Mouse (Mus musculus) MEL (cell line): ENCODE data around the gene Gm20708.

ENCODE experiments used
- CHD1 ChIP-seq: IDR thresholded peaks from 2 replicates; pipeline ENCODE4 v1.6.1; 2012; ENCODE audit warnings: low read depth, mild to moderate bottlenecking, inconsistent platforms, low read length, improper control_type of control experiment
- CTCF ChIP-seq, 3 experiments: IDR thresholded peaks in 2 of 3; conservative IDR thresholded peaks in 1 of 3; 2 replicates each; pipeline ENCODE4 v1.5.1; 2011 to 2012; ENCODE audit warnings: low read length in 3 of 3, low read depth in 2 of 3, mild to moderate bottlenecking in 2 of 3, improper control_type of control experiment in 1 of 3, inconsistent platforms in 1 of 3, mixed read lengths in 1 of 3, moderate library complexity in 1 of 3; ENCODE audit not compliant: control insufficient read depth in 1 of 3, insufficient read depth in 1 of 3, poor library complexity in 1 of 3, severe bottlenecking in 1 of 3
- MEF2A ChIP-seq: IDR thresholded peaks from 2 replicates; pipeline ENCODE4 v1.6.1; 2014; ENCODE audit warnings: low read depth, mild to moderate bottlenecking, inconsistent platforms, low read length, improper control_type of control experiment; ENCODE audit not compliant: poor library complexity, insufficient replicate concordance, severe bottlenecking; ENCODE audit errors: extremely low read depth
- MYC ChIP-seq: IDR thresholded peaks from 2 replicates; pipeline ENCODE4 v1.6.1; 2011; ENCODE audit warnings: low read depth, mild to moderate bottlenecking, low read length, improper control_type of control experiment, moderate library complexity
- NELFE ChIP-seq: IDR thresholded peaks from 2 replicates; pipeline ENCODE4 v1.6.1; 2011; ENCODE audit warnings: low read depth, low read length, improper control_type of control experiment
- POLR2A ChIP-seq, 2 experiments: IDR thresholded peaks; 2 replicates each; pipeline ENCODE4 v1.6.1; 2011 to 2012; ENCODE audit warnings: low read length in 2 of 2, mild to moderate bottlenecking in 2 of 2, control low read depth in 1 of 2, improper control_type of control experiment in 1 of 2, low read depth in 1 of 2, moderate library complexity in 1 of 2; ENCODE audit not compliant: control insufficient read depth in 1 of 2, insufficient read depth in 1 of 2, poor library complexity in 1 of 2
- POLR2AphosphoS2 ChIP-seq: IDR thresholded peaks from 2 replicates; pipeline ENCODE4 v1.6.1; 2011; ENCODE audit warnings: low read length, improper control_type of control experiment
- SIN3A ChIP-seq: IDR thresholded peaks from 2 replicates; pipeline ENCODE4 v1.6.1; 2012; ENCODE audit warnings: low read length, improper control_type of control experiment, inconsistent platforms
- SMC3 ChIP-seq: IDR thresholded peaks from 2 replicates; pipeline ENCODE4 v1.6.1; 2011; ENCODE audit warnings: low read depth, low read length, improper control_type of control experiment
- UBTF ChIP-seq: IDR thresholded peaks from 2 replicates; pipeline ENCODE4 v1.6.1; 2012; ENCODE audit warnings: low read depth, mild to moderate bottlenecking, inconsistent platforms, low read length, improper control_type of control experiment, moderate library complexity, borderline replicate concordance; ENCODE audit not compliant: insufficient read depth
- USF1 ChIP-seq: IDR thresholded peaks from 2 replicates; pipeline ENCODE4 v1.6.1; 2014; ENCODE audit warnings: low read depth, mild to moderate bottlenecking, inconsistent platforms, low read length, improper control_type of control experiment, moderate library complexity
- USF2 ChIP-seq, 2 experiments: IDR thresholded peaks; 2 replicates each; pipeline ENCODE4 v1.6.1; 2011 to 2012; ENCODE audit warnings: improper control_type of control experiment in 2 of 2, low read length in 2 of 2, borderline replicate concordance in 1 of 2, inconsistent platforms in 1 of 2, low read depth in 1 of 2, mild to moderate bottlenecking in 1 of 2; ENCODE audit not compliant: insufficient read depth in 1 of 2
- ZC3H11A ChIP-seq: IDR thresholded peaks from 2 replicates; pipeline ENCODE4 v1.6.1; 2012; ENCODE audit warnings: low read depth, mild to moderate bottlenecking, inconsistent platforms, low read length, improper control_type of control experiment
- ZNF384 ChIP-seq: IDR thresholded peaks from 2 replicates; pipeline ENCODE4 v1.6.1; 2012; ENCODE audit warnings: low read depth, mild to moderate bottlenecking, inconsistent platforms, low read length, improper control_type of control experiment

DNA sequence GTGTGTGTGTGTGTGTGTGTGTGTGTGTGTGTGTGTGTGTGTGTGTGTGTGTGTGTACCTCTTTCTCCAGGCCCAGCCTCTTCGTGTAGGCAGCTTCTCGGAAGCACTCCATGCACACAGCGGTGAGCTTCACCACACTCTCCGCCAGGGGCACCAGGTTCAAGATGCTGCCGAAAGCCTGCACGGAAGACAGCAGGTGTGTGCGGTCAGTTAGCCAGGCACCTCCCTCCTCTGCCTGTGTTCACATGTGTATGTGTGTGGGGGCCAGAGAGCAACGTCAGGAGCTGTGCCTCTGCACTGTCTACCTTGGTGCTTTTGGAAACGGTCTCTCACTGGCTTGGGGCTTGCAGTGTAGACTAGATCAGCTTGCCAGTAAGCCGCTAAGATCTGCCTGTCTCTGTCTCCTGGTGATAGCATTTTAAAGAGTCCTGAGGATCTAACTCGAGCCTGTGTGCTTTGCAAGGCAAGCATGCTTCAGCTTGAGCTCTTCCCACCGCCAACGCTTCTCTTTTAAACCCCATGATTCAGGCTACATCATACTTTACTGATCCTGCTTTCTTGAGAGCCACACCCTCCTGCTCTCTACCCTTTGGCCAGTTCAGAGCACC, 7.0 kb downstream of the Gm20708 start:
- no peak for TF ChIP-seq USF1
- no peak for TF ChIP-seq ZC3H11A
- TF ChIP-seq SMC3, result no peak
- no peak for TF ChIP-seq MYC
- TF ChIP-seq NELFE, result no peak
- no peak for TF ChIP-seq POLR2AphosphoS2
- no peak for TF ChIP-seq MEF2A
- no peak for TF ChIP-seq UBTF
- no peak for TF ChIP-seq CTCF (IDR thresholded peaks at IDR 0.05 in 2 of 3, conservative IDR thresholded peaks at IDR 0.05 in 1 of 3; ENCODE audit: control insufficient read depth in 1 of 3, insufficient read depth in 1 of 3, low read depth in 2 of 3, low read length in 3 of 3, poor library complexity in 1 of 3, severe bottlenecking in 1 of 3)
- no peak for TF ChIP-seq SIN3A
- TF ChIP-seq ZNF384, result no peak
- TF ChIP-seq USF2 (IDR thresholded peaks at IDR 0.05; ENCODE audit: borderline replicate concordance in 1 of 2, insufficient read depth in 1 of 2, low read depth in 1 of 2, low read length in 2 of 2), result no peak
- no peak for TF ChIP-seq POLR2A (IDR thresholded peaks at IDR 0.05; ENCODE audit: control insufficient read depth in 1 of 2, insufficient read depth in 1 of 2, low read depth in 1 of 2, low read length in 2 of 2, poor library complexity in 1 of 2)
- no peak for TF ChIP-seq CHD1
